Mouse (Mus musculus) c-Kit-positive CD71-negative TER-119-negative erythroid progenitor cells, embryonic 14.5 days (primary cell): Measurements from ENCODE around the gene Ddah1.
"Not testable (repeated sequence)": the region's sequence is repeated elsewhere in the genome, so short reads cannot be mapped to it uniquely, and the experiment has no call there.

Source experiments
- DNase-seq: peaks from one replicate; pipeline ENCODE4 v3.0.0-alpha.2; 2013; ENCODE audit warnings: low read depth

The Ddah1 gene

GRCm38 (mm10) chr3:145864033-145864712, 105.7 kb downstream of the Ddah1 start:
- no peak for DNase-seq

- DNase-seq: no peak
Measured at GRCm38 (mm10) chr3:145864713-145865233, 106.3 kb downstream of the Ddah1 start.

- DNase-seq: no peak
Measured at GRCm38 (mm10) chr3:145872680-145873079, 114.2 kb downstream of the Ddah1 start.

DNA sequence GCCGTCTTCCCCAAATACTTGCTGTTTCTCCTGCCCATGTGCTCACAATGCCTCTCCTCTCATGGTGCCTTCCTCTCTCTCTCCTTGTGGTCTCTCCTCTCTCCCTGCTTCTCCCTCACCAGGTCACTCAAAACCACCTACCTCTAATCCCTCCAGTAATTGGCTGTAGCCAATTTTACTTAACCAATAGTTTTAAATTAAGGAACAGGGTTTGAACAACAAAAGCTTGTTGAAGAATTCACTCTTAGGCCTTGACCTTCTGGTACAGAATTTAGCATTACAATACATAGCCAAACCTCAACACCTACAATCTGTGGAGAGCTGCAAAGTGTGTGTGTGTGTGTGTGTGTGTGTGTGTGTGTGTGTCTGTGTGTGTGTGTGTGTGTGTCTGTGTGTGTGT, 114.8 kb downstream of the Ddah1 start:
- no peak for DNase-seq

DNA sequence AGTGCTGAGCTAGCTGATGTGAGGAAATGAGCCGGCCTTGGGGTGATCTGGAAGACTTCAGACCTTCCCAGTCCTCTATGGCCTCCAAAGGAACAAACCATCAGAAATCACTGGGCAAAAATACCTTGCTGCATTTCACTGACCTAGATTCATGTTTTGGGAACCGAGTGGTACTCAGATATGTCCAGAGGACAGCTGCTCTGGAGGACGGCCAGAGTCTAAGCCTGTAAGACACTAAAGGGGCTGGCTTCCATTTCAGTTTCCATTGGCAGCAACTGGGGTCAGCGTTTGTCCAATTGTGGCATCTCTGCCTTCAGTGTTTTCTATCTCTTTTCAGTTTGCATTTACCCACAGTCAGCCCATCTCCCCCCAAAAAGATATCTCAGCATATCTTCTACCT, 115.7 kb downstream of the Ddah1 start:
- no peak for DNase-seq

DNA sequence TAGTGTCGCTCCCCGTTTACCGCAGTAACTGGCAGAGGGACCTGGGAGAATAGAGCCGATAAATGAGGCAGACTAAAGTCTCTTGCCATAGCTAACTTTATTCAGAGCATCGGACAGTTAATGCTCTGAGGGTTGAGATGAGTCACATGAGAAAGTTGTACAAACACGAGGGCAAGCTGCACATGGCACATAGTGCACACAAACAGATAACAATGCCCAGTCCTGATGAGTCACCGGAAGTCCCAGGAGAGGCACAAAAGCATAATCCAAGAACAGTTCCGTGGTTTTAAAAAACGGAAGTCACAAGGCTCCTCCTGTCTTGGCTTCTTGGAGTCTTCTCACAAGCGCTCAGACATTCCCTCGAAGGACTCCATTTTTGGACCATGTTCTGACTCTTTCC, 117.6 kb downstream of the Ddah1 start:
- peak; percentile 13 for DNase-seq

GRCm38 (mm10) chr3:145878867-145879266, 120.4 kb downstream of the Ddah1 start:
- not testable (repeated sequence) for DNase-seq

GRCm38 (mm10) chr3:145880335-145880734, 121.9 kb downstream of the Ddah1 start:
- DNase-seq: no peak

GRCm38 (mm10) chr3:145882076-145882874, 123.8 kb downstream of the Ddah1 start:
- DNase-seq: no peak

GRCm38 (mm10) chr3:145883233-145883632, 124.8 kb downstream of the Ddah1 start:
- no peak for DNase-seq

DNA sequence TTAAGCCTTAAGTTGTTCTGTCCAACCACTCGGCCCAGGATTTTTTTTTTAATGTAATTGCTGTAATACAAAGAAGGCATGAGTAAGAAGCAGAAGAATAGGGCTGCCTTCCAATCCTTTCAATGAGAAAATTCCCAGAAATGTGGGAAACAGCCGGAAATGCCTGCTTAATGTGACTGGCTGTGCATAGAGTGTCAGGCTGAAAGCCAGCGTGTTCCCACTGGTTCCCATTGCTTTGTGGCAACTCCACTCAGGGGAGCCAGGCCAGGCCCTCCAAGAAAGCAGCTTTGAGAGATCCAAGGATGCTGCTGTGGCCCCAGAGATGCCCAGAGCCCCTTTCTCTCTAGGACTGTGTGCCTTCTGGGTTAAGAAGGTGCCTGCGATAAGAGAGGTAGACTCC, 126.9 kb downstream of the Ddah1 start:
- no peak for DNase-seq

DNA sequence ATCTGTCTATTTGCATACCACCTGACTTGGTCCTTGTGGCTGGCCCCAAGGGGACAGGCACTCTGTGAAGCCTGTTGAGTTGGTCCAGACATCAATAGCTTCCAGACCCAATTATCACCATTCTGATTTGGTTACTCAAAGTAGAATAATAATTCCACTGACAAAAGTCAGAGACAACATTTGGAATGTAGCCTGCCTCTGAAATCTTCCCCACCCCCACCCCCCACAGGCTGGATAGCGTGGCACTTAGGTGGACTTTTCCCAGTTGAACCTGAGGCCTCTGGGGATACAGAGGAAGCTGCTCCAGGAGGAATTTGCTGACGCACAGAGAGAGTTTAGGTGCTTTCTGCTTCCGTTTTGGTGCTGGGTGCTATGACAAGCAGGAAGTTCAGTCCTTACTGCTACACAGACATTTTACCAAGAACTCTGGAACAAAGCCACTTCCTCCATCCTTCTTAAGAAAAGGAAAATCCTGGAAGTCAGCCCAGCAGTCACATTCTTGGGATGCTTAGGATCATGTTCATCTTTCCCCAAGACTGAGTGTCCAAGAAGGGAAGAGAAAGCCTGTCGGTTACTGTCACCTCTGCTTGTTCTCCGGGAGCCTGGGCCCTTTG, 127.5 kb downstream of the Ddah1 start:
- DNase-seq: no peak

GRCm38 (mm10) chr3:145887430-145887971, 129.0 kb downstream of the Ddah1 start:
- DNase-seq: no peak

DNA sequence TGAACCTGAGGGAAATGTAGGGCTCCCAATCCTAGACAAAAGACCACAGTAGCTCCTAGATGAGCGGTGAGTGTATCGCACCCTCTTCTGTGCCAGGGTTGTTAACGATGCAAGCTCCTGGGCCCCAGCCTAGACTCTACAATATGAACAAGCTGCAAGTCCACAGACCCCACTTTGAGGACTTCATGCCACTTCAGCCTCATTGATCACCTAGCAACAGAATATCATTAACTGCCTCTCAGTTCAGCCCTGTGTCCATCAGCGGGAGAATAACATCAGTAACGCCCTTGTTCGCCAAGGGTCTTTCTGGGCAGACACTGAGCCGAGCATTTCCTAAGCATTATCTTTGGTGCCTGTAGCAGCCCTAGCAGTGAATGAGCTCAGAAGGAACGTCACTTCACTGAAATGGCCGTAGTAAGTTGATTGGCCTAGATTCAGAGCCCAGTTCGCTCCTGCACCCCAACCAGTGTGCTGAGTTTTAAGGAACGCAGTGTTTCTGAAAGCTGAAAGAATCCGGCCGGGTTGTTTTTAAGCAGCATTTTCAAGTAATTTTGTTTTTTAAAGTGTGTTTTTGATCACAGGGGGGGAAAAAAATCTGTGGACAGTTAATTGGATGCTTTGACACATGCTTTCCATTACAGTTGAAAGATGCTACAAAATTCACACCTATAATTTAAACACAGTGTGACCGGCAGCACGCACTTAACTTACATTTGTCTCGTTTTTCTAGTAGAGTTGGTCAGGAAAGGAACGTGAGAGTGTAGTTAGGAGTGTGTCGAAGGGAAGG, 132.1 kb downstream of the Ddah1 start:
- DNase-seq: no peak

GRCm38 (mm10) chr3:145892451-145892850, 134.0 kb downstream of the Ddah1 start:
- DNase-seq: no peak

DNA sequence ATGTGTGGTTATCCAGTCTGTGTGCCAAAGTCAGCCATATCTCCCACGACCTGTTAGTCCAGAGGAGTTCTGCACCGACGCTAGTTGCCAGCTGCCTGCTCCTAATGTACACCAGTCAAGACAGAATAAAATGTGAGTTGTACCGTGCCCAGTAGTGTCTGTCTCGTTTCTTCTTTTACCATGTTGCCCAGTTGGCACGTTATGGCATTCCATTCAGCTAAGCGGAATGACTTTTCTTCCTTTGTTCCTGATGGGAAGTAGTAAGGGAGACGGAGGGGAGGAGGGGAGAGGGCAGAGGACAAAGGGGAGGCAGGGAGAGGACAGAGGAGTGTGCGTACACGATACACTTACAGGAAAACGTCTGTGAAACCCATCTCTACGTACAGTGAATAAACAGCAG, 135.7 kb downstream of the Ddah1 start:
- no peak for DNase-seq

- DNase-seq: no peak
Measured at GRCm38 (mm10) chr3:145897749-145898148, 139.3 kb downstream of the Ddah1 start.

DNA sequence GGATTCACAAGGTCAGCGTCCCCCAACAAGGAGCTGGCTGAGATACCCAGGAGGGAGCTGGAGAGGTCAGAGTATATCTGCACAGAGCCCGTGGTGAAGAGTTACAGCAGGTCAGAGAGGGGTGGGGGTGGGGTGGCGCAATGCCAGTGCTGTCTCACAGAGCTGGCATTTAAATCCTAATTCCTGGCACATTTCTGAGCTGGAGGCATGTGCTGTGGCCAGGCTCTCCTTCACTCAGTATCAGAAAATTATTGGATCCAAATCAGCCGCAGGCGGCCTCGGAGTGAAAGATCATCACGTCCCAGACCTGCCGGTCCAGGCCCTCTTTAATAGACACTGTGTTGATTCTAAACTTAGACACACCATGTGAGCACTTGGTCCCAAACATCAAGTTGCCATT, 141.4 kb downstream of the Ddah1 start:
- no peak for DNase-seq

DNA sequence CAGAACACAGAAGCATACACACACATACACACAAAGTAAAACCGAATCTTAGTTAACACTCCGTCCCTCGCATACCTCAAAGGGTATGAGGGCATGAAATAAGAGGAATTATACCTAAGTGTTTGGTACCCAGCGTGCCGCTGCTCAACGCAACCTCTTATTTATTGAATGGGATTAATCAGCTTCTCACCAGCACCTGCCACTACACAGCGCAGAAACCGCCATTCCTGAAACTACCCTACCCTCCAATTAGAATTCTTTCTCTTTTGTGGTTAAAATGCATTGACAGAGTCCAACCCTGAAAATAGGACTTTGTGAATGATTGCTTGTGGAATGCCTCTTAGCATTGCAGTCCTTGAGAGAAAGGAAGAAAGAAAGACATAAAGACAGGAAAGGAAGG, 145.1 kb downstream of the Ddah1 start:
- DNase-seq: no peak

DNA sequence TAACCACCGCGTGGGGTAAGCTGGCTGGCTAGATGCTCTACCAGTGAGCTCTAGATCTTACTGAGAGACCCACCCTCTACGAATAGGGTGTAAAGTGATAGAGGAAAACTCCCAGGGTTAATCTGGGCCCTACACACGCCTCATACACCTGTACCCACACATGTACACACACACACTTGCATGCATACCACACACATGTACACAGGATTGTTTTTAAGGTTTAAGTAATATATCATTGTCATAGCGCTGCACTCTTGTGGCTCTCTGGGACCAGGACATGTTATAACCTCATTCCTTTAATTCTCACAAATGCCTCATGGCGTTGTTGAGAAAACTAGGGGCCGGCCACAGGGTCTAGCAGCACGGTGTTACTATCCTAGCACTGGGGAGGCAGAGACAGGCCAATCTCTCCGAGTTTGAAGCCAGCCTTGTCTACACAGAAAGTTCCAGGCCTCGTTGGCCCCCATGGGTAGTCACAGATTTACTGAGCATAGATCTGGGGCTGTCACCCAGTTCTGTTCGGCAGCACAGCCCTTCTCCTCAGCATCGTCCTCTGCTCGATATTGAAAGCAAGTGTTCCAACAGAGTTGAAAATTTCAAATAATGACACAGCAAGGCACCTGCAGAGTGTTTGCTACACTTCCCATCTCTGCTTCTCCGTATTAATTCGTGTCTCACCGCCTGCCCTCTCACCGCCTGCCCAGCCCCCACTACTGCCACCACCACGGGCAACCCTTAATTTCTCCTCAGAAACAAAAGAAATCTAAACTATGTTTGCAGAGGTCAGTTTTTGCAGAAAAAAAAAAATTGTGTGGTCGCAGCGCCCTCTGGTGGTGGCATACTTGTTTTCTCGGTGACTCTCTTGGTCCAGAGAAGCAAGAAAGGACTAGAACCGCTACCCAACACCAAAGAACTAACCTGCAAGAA, 146.6 kb downstream of the Ddah1 start:
- DNase-seq: peak; percentile 50

GRCm38 (mm10) chr3:145906582-145906981, 148.1 kb downstream of the Ddah1 start:
- DNase-seq: no peak
